Mouse (Mus musculus) liver, adult 2 months (tissue): ENCODE results near the gene Slc12a8.

Experiments
- CTCF ChIP-seq: fragments of 200-500 bp; IDR thresholded peaks from 2 replicates; pipeline ENCODE4 v1.5.1; 2011; ENCODE audit warnings: low read depth, low read length, control low read depth
- POLR2A ChIP-seq: fragments of 200-500 bp; IDR thresholded peaks from 2 replicates; pipeline ENCODE4 v1.6.1; 2011; ENCODE audit warnings: low read length, control low read depth; ENCODE audit not compliant: insufficient read depth; ENCODE audit errors: extremely low read depth

DNA sequence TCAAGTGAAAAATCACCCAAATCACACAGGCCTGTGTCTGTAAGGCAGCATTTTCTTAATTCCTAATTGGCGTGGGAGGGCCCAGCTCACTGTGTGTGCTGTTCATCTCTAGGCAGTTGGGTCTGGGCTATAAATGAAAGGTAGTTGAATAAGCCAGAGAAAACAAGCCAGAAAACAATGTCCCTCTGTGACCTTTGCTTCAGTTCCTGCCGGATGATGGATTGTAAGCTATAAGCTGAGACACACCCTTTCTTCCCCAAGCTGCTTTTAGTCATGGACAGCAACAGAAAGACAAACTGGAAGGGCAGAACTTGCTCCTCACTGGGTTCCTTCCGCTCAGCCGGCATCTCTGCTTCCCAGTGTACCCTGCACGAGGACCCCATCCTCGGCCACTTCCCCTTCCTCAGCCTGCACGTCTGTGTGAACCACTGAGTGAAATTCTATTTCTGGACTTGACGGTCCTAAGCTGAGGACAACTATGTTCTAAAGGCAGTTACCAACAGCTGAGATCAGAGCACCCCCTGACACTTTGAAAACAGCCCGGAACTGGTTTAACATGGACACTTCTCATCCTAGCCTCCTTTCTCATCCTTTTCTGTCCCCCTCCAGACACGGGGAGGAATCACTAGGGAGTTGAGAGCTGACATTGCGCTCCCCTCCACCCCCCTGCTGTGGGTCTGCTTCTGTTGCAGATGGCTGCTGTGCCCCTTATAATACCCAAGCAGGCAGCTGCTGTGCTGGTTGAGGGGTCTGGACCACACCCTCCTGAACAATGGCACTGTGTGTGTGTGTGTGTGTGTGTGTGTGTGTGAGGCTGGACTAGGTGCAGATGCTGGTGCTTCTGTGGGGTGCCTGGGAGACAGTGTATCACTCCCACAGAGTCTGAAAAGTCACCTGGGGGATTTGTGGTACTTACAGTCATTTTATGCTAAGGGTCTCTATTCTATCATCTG, 12.7 kb downstream of the Slc12a8 start:
- no peak for TF ChIP-seq CTCF
- TF ChIP-seq POLR2A = no peak
